Mouse (Mus musculus): ENCODE measurements around the gene Vmn1r207-ps. TPM values are rescaled to one million over a fixed set of nuclear protein-coding genes. Genes with fewer than 3 reads are reported as not detected.
"Not testable (repeated sequence)": the region's sequence is repeated elsewhere in the genome, so short reads cannot be mapped to it uniquely, and the experiment has no call there.

Gene Vmn1r207-ps
- polyA plus RNA-seq (2015; fragmentation: Nextera tagmentation; extraction: Ambion mirVana) = not detected in 2 replicates

- H3K36me3 ChIP-seq; ATAC-seq (ENCODE audit: low FRiP score, low read depth): not testable (repeated sequence)
Observed at GRCm38 (mm10) chr13:22729529-22729928, at the start of gene Vmn1r207-ps. TSS of gene Vmn1r207-ps (minus strand) at chr13:22729629.

GRCm38 (mm10) chr13:22777300-22777699 is 47.9 kb upstream of the Vmn1r207-ps start, which contains the start of gene Vmn1r208:
TSS of gene Vmn1r208 (minus strand) at chr13:22777400.
- not testable (repeated sequence) for H3K4me3 ChIP-seq; H3K9ac ChIP-seq; H3K9me3 ChIP-seq; ATAC-seq (ENCODE audit: low FRiP score, low read depth); H3K36me3 ChIP-seq; H3K4me1 ChIP-seq (replicated peaks); H3K27ac ChIP-seq (replicated peaks); H3K27me3 ChIP-seq; H3K4me2 ChIP-seq
- WGBS = no CpG with 5 or more reads among the region's 7 CpGs

More at GRCm38 (mm10) chr13:22729529-22729928, at the start of gene Vmn1r207-ps:
- H3K9me3 ChIP-seq; H3K27ac ChIP-seq (replicated peaks); H3K4me3 ChIP-seq; H3K27me3 ChIP-seq; H3K4me1 ChIP-seq (replicated peaks); H3K4me2 ChIP-seq; H3K9ac ChIP-seq: not testable (repeated sequence)

GRCm38 (mm10) chr13:22771592-22771991 is 42.2 kb upstream of the Vmn1r207-ps start:
- 80% methylated on average over 1 of the region's 2 CpGs for WGBS
- H3K4me3 ChIP-seq; H3K4me1 ChIP-seq (replicated peaks); H3K36me3 ChIP-seq; H3K27me3 ChIP-seq; H3K9me3 ChIP-seq; H3K4me2 ChIP-seq; H3K9ac ChIP-seq; ATAC-seq (ENCODE audit: low FRiP score, low read depth); H3K27ac ChIP-seq (replicated peaks): not testable (repeated sequence)

- H3K4me1 ChIP-seq (replicated peaks) = no peaks in the 10 kb centered on the region
- no peaks in the 10 kb centered on the region for H3K9me3 ChIP-seq
- ATAC-seq (ENCODE audit: low FRiP score, low read depth) = no peak
Observed at GRCm38 (mm10) chr13:22747524-22747923, 18.1 kb upstream of the Vmn1r207-ps start.

GRCm38 (mm10) chr13:22706947-22707346 is 22.5 kb downstream of the Vmn1r207-ps start:
- H3K4me3 ChIP-seq; H3K4me1 ChIP-seq (replicated peaks); H3K9me3 ChIP-seq; H3K27me3 ChIP-seq; H3K27ac ChIP-seq (replicated peaks); H3K36me3 ChIP-seq; H3K9ac ChIP-seq; ATAC-seq (ENCODE audit: low FRiP score, low read depth); H3K4me2 ChIP-seq: not testable (repeated sequence)

More at GRCm38 (mm10) chr13:22747524-22747923, 18.1 kb upstream of the Vmn1r207-ps start:
- Histone ChIP-seq H3K27me3 (no peaks in the 10 kb centered on the region), H3K9ac (no peak overlapping the region), H3K4me3 (no peak overlapping the region), H3K4me2 (no peak overlapping the region), H3K36me3 (no peaks in the 10 kb centered on the region), H3K27ac (replicated peaks) (no peak overlapping the region)

- not testable (repeated sequence) for H3K4me3 ChIP-seq; H3K4me2 ChIP-seq; H3K9me3 ChIP-seq; H3K36me3 ChIP-seq; H3K4me1 ChIP-seq (replicated peaks); ATAC-seq (ENCODE audit: low FRiP score, low read depth); H3K27me3 ChIP-seq; H3K27ac ChIP-seq (replicated peaks); H3K9ac ChIP-seq
- 40% methylated on average over 2 of the region's 2 CpGs for WGBS
Observed at GRCm38 (mm10) chr13:22702951-22703350, 26.5 kb downstream of the Vmn1r207-ps start.

Other genes starting within 250 kb of the Vmn1r207-ps start
- not detected in 2 replicates for gene Vmn1r202, start 224.2 kb downstream of the Vmn1r207-ps start, polyA plus RNA-seq (2015; fragmentation: Nextera tagmentation; extraction: Ambion mirVana)
- gene Vmn1r203, start 211.5 kb downstream of the Vmn1r207-ps start, polyA plus RNA-seq (2015; fragmentation: Nextera tagmentation; extraction: Ambion mirVana) = not detected in 2 replicates
- gene Vmn1r204, start 176.4 kb downstream of the Vmn1r207-ps start, polyA plus RNA-seq (2015; fragmentation: Nextera tagmentation; extraction: Ambion mirVana) = not detected in 2 replicates
- not detected in 2 replicates for gene Vmn1r205, start 136.6 kb downstream of the Vmn1r207-ps start, polyA plus RNA-seq (2015; fragmentation: Nextera tagmentation; extraction: Ambion mirVana)
- gene Vmn1r206, start 105.4 kb downstream of the Vmn1r207-ps start, polyA plus RNA-seq (2015; fragmentation: Nextera tagmentation; extraction: Ambion mirVana) = not detected in 2 replicates
- gene Vmn1r208, start 47.8 kb upstream of the Vmn1r207-ps start, polyA plus RNA-seq (2015; fragmentation: Nextera tagmentation; extraction: Ambion mirVana) = not detected in 2 replicates
- not detected in 2 replicates for gene Vmn1r209, start 80.1 kb upstream of the Vmn1r207-ps start, polyA plus RNA-seq (2015; fragmentation: Nextera tagmentation; extraction: Ambion mirVana)
- not detected in 2 replicates for gene Vmn1r210, start 101.7 kb upstream of the Vmn1r207-ps start, polyA plus RNA-seq (2015; fragmentation: Nextera tagmentation; extraction: Ambion mirVana)
- gene Vmn1r211, start 127.9 kb upstream of the Vmn1r207-ps start, polyA plus RNA-seq (2015; fragmentation: Nextera tagmentation; extraction: Ambion mirVana) = not detected in 2 replicates
- gene Vmn1r212, start 154.6 kb upstream of the Vmn1r207-ps start, polyA plus RNA-seq (2015; fragmentation: Nextera tagmentation; extraction: Ambion mirVana) = not detected in 2 replicates